Mouse (Mus musculus): ENCODE measurements around the gene Dgki. TPM values are rescaled to one million over a fixed set of nuclear protein-coding genes. Genes with fewer than 3 reads are reported as not detected.
A peak's percentile ranks its signal among the peaks of the same experiment; 100 is the strongest.

The Dgki gene
- total and polyA plus RNA-seq, 2 experiments from 2014 or later: 4.5 to 20.1 TPM

GRCm38 (mm10) chr6:36905965-36906364 lies 394.0 kb downstream of the Dgki start:
- Histone ChIP-seq H3K9ac (replicated peaks; ENCODE audit: low read length) (no peak overlapping the region), H3K27ac (no peak overlapping the region), H3K36me3 (ENCODE audit: insufficient read depth, low read length) (no peaks in the 10 kb centered on the region), H3K4me3 (ENCODE audit: low read length) (no peak overlapping the region), H3K4me2 (ENCODE audit: low read depth, low read length) (no peak overlapping the region), H3K4me1 (ENCODE audit: insufficient read depth, low read length) (peaks cover 7% of the 10 kb centered on the region; the same call in 1 of the 2 replicates), H3K27me3 (ENCODE audit: insufficient read depth, low read length) (no peaks in the 10 kb centered on the region), H3K9me3 (ENCODE audit: low read length) (no peaks in the 10 kb centered on the region)
- ATAC-seq: no peak
- no peak for TF ChIP-seq CTCF (IDR thresholded peaks at IDR 0.05; ENCODE audit: low read depth)
- DNase-seq (ENCODE audit: low spot score): no peak
- WGBS: 93% methylated on average over 3 of the region's 3 CpGs

- Histone ChIP-seq H3K4me3 (ENCODE audit: low read length) (no peak overlapping the region), H3K4me2 (ENCODE audit: low read depth, low read length) (no peak overlapping the region), H3K36me3 (ENCODE audit: insufficient read depth, low read length) (no peaks in the 10 kb centered on the region), H3K9ac (replicated peaks; ENCODE audit: low read length) (no peak overlapping the region), H3K27ac (peak overlapping the region; percentile 66; the same call in 1 of the 2 replicates), H3K4me1 (ENCODE audit: insufficient read depth, low read length) (peaks cover 7% of the 10 kb centered on the region; the same call in 1 of the 2 replicates), H3K27me3 (ENCODE audit: insufficient read depth, low read length) (no peaks in the 10 kb centered on the region), H3K9me3 (ENCODE audit: low read length) (no peaks in the 10 kb centered on the region)
- DNase-seq (ENCODE audit: low spot score) (no peak), ATAC-seq (no peak)
- WGBS: 56% methylated on average over 5 of the region's 5 CpGs
- no peak for TF ChIP-seq CTCF (IDR thresholded peaks at IDR 0.05; ENCODE audit: low read depth)
Observed at GRCm38 (mm10) chr6:36904911-36905310, 395.1 kb downstream of the Dgki start.

GRCm38 (mm10) chr6:36903821-36904220 lies 396.2 kb downstream of the Dgki start:
- H3K9me3 ChIP-seq (ENCODE audit: low read length): no peaks in the 10 kb centered on the region
- peak overlapping the region; percentile 21; the same call in 1 of the 2 replicates for H3K4me2 ChIP-seq (ENCODE audit: low read depth, low read length)
- no peaks in the 10 kb centered on the region for H3K27me3 ChIP-seq (ENCODE audit: insufficient read depth, low read length)
- TF ChIP-seq CTCF (IDR thresholded peaks at IDR 0.05; ENCODE audit: low read depth): peak; percentile 77
- H3K9ac ChIP-seq (replicated peaks; ENCODE audit: low read length): 0 out of 2 replicates have a peak overlapping the region, but pooled peaks have one; percentile 21
- 9% methylated on average over 5 of the region's 5 CpGs for WGBS
- no peak overlapping the region for H3K4me3 ChIP-seq (ENCODE audit: low read length)
- ATAC-seq (peak; percentile 70), DNase-seq (ENCODE audit: low spot score) (peak; percentile 83)
- peaks cover 7% of the 10 kb centered on the region; the same call in 1 of the 2 replicates for H3K4me1 ChIP-seq (ENCODE audit: insufficient read depth, low read length)
- H3K27ac ChIP-seq: peak overlapping the region; percentile 66; the same call in 1 of the 2 replicates
- no peaks in the 10 kb centered on the region for H3K36me3 ChIP-seq (ENCODE audit: insufficient read depth, low read length)

GRCm38 (mm10) chr6:36903159-36903794 lies 396.7 kb downstream of the Dgki start:
- WGBS: 8% methylated on average over 8 of the region's 8 CpGs
- Histone ChIP-seq H3K4me2 (ENCODE audit: low read depth, low read length) (peak overlapping the region; percentile 21; the same call in 1 of the 2 replicates), H3K27me3 (ENCODE audit: insufficient read depth, low read length) (no peaks in the 10 kb centered on the region), H3K4me1 (ENCODE audit: insufficient read depth, low read length) (peaks cover 7% of the 10 kb centered on the region; the same call in 1 of the 2 replicates), H3K36me3 (ENCODE audit: insufficient read depth, low read length) (no peaks in the 10 kb centered on the region), H3K4me3 (ENCODE audit: low read length) (no peak overlapping the region), H3K9ac (replicated peaks; ENCODE audit: low read length) (0 out of 2 replicates have a peak overlapping the region, but pooled peaks have one; percentile 21), H3K9me3 (ENCODE audit: low read length) (no peaks in the 10 kb centered on the region), H3K27ac (peak overlapping the region; percentile 66; the same call in 1 of the 2 replicates)
- no peak for TF ChIP-seq CTCF (IDR thresholded peaks at IDR 0.05; ENCODE audit: low read depth)
- DNase-seq (ENCODE audit: low spot score) (peak; percentile 17), ATAC-seq (peak; percentile 79)

GRCm38 (mm10) chr6:36899872-36900271 lies 400.1 kb downstream of the Dgki start:
- ATAC-seq (no peak), DNase-seq (ENCODE audit: low spot score) (no peak)
- Histone ChIP-seq H3K9ac (replicated peaks; ENCODE audit: low read length) (no peak overlapping the region), H3K4me3 (ENCODE audit: low read length) (no peak overlapping the region), H3K27ac (no peak overlapping the region), H3K27me3 (ENCODE audit: insufficient read depth, low read length) (no peaks in the 10 kb centered on the region), H3K9me3 (ENCODE audit: low read length) (no peaks in the 10 kb centered on the region), H3K36me3 (ENCODE audit: insufficient read depth, low read length) (no peaks in the 10 kb centered on the region), H3K4me2 (ENCODE audit: low read depth, low read length) (no peak overlapping the region), H3K4me1 (ENCODE audit: insufficient read depth, low read length) (peaks cover 7% of the 10 kb centered on the region; the same call in 1 of the 2 replicates)
- 87% methylated on average over 4 of the region's 4 CpGs for whole genome bisulfite sequencing
- no peak for TF ChIP-seq CTCF (IDR thresholded peaks at IDR 0.05; ENCODE audit: low read depth)

- no peak overlapping the region for H3K4me2 ChIP-seq (ENCODE audit: low read depth, low read length)
- H3K27ac ChIP-seq: no peak overlapping the region
- no peak for ATAC-seq
- 81% methylated on average over 6 of the region's 6 CpGs for WGBS
- no peak for DNase-seq (ENCODE audit: low spot score)
- peaks cover 7% of the 10 kb centered on the region; the same call in 1 of the 2 replicates for H3K4me1 ChIP-seq (ENCODE audit: insufficient read depth, low read length)
- no peaks in the 10 kb centered on the region for H3K36me3 ChIP-seq (ENCODE audit: insufficient read depth, low read length)
- no peaks in the 10 kb centered on the region for H3K9me3 ChIP-seq (ENCODE audit: low read length)
- no peak overlapping the region for H3K9ac ChIP-seq (replicated peaks; ENCODE audit: low read length)
- H3K27me3 ChIP-seq (ENCODE audit: insufficient read depth, low read length): no peaks in the 10 kb centered on the region
- H3K4me3 ChIP-seq (ENCODE audit: low read length): no peak overlapping the region
- TF ChIP-seq CTCF (IDR thresholded peaks at IDR 0.05; ENCODE audit: low read depth): no peak
Observed at GRCm38 (mm10) chr6:36898412-36898811, 401.6 kb downstream of the Dgki start.

GRCm38 (mm10) chr6:36897616-36898149 lies 402.3 kb downstream of the Dgki start:
- H3K27me3 ChIP-seq (ENCODE audit: insufficient read depth, low read length): no peaks in the 10 kb centered on the region
- TF ChIP-seq CTCF (IDR thresholded peaks at IDR 0.05; ENCODE audit: low read depth): no peak
- H3K4me3 ChIP-seq (ENCODE audit: low read length): no peak overlapping the region
- 81% methylated on average over 3 of the region's 3 CpGs for WGBS
- no peak overlapping the region for H3K4me2 ChIP-seq (ENCODE audit: low read depth, low read length)
- no peak for ATAC-seq
- H3K9me3 ChIP-seq (ENCODE audit: low read length): no peaks in the 10 kb centered on the region
- H3K36me3 ChIP-seq (ENCODE audit: insufficient read depth, low read length): no peaks in the 10 kb centered on the region
- H3K27ac ChIP-seq: no peak overlapping the region
- DNase-seq (ENCODE audit: low spot score): no peak
- no peak overlapping the region for H3K9ac ChIP-seq (replicated peaks; ENCODE audit: low read length)
- peaks cover 1% of the 10 kb centered on the region; the same call in 1 of the 2 replicates for H3K4me1 ChIP-seq (ENCODE audit: insufficient read depth, low read length)

Data from hindbrain, postnatal 0 days (tissue).